Mouse (Mus musculus): ENCODE results near the gene Wwp2. TPM values are rescaled to one million over a fixed set of nuclear protein-coding genes. Genes with fewer than 3 reads are reported as not detected.
"Not testable (repeated sequence)": the region's sequence is repeated elsewhere in the genome, so short reads cannot be mapped to it uniquely, and the experiment has no call there.

The Wwp2 gene
- polyA plus RNA-seq, 1 experiment from 2014 or later: 25.2 TPM

- no peaks in the 10 kb centered on the region for H3K27me3 ChIP-seq (ENCODE audit: control insufficient read depth, insufficient read depth, low read length)
- H3K4me3 ChIP-seq (ENCODE audit: low read depth, low read length): no peak overlapping the region
- H3K36me3 ChIP-seq (ENCODE audit: control insufficient read depth, insufficient read depth, low read length): no peaks in the 10 kb centered on the region
- TF ChIP-seq EP300 (optimal IDR thresholded peaks at IDR 0.05) (no peak), CTCF (IDR thresholded peaks at IDR 0.05; ENCODE audit: low read depth) (no peak)
- no peaks in the 10 kb centered on the region for H3K9me3 ChIP-seq (ENCODE audit: control insufficient read depth, low read length)
- DNase-seq (ENCODE audit: low spot score) (no peak), ATAC-seq (ENCODE audit: low FRiP score, low TSS enrichment) (no peak)
- H3K4me1 ChIP-seq (replicated peaks; ENCODE audit: control insufficient read depth, insufficient read depth): no peaks in the 10 kb centered on the region
- no peak overlapping the region for H3K27ac ChIP-seq (replicated peaks)
- H3K9ac ChIP-seq (ENCODE audit: low read length): no peak overlapping the region
- WGBS: 83% methylated on average over 4 of the region's 4 CpGs
- no peak overlapping the region for H3K4me2 ChIP-seq (replicated peaks; ENCODE audit: low read depth)
Measured at GRCm38 (mm10) chr8:107473369-107473768, 37.2 kb downstream of the Wwp2 start.

GRCm38 (mm10) chr8:107475613-107476012, 39.4 kb downstream of the Wwp2 start:
- DNase-seq (ENCODE audit: low spot score): no peak
- no peak for TF ChIP-seq EP300 (optimal IDR thresholded peaks at IDR 0.05)
- TF ChIP-seq CTCF (IDR thresholded peaks at IDR 0.05; ENCODE audit: low read depth): no peak
- 77% methylated on average over 3 of the region's 3 CpGs for WGBS

GRCm38 (mm10) chr8:107476786-107477185, 40.6 kb downstream of the Wwp2 start:
- not testable (repeated sequence) for H3K27ac ChIP-seq (replicated peaks); H3K36me3 ChIP-seq (ENCODE audit: control insufficient read depth, insufficient read depth, low read length); H3K9me3 ChIP-seq (ENCODE audit: control insufficient read depth, low read length); H3K4me2 ChIP-seq (replicated peaks; ENCODE audit: low read depth); H3K4me1 ChIP-seq (replicated peaks; ENCODE audit: control insufficient read depth, insufficient read depth); H3K27me3 ChIP-seq (ENCODE audit: control insufficient read depth, insufficient read depth, low read length); H3K4me3 ChIP-seq (ENCODE audit: low read depth, low read length); ATAC-seq (ENCODE audit: low FRiP score, low TSS enrichment); DNase-seq (ENCODE audit: low spot score); H3K9ac ChIP-seq (ENCODE audit: low read length)
- 92% methylated on average over 7 of the region's 7 CpGs for WGBS

More at GRCm38 (mm10) chr8:107475613-107476012, 39.4 kb downstream of the Wwp2 start:
- no peak overlapping the region for H3K4me2 ChIP-seq (replicated peaks; ENCODE audit: low read depth)
- H3K27ac ChIP-seq (replicated peaks): no peak overlapping the region
- no peaks in the 10 kb centered on the region for H3K4me1 ChIP-seq (replicated peaks; ENCODE audit: control insufficient read depth, insufficient read depth)
- H3K9me3 ChIP-seq (ENCODE audit: control insufficient read depth, low read length): no peaks in the 10 kb centered on the region
- H3K27me3 ChIP-seq (ENCODE audit: control insufficient read depth, insufficient read depth, low read length): no peaks in the 10 kb centered on the region
- no peak for ATAC-seq (ENCODE audit: low FRiP score, low TSS enrichment)
- no peaks in the 10 kb centered on the region for H3K36me3 ChIP-seq (ENCODE audit: control insufficient read depth, insufficient read depth, low read length)
- H3K4me3 ChIP-seq (ENCODE audit: low read depth, low read length): no peak overlapping the region
- H3K9ac ChIP-seq (ENCODE audit: low read length): no peak overlapping the region

DNA sequence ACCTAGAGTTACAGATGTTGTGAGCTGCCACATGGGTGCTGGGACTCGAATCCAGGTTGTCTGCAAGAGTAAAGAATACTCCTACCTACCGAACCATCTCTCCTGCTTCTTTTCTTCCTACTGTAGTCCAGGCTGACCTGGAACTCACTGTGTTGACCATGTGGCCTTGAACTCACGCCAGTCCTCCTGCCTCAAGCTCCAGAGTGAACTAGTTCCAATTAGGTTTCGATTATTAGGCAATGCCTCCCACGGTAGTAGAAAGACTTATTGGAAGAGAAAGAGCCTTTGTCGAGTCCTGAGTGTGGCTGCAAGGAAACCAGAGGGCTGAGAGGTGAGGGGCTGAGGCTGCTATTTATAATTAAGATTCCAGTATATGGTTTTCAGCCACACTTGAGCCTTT, 42.6 kb downstream of the Wwp2 start:
- DNase-seq (ENCODE audit: low spot score): no peak
- Histone ChIP-seq H3K4me3 (ENCODE audit: low read depth, low read length) (no peak overlapping the region), H3K9me3 (ENCODE audit: control insufficient read depth, low read length) (no peaks in the 10 kb centered on the region), H3K4me2 (replicated peaks; ENCODE audit: low read depth) (no peak overlapping the region), H3K4me1 (replicated peaks; ENCODE audit: control insufficient read depth, insufficient read depth) (no peaks in the 10 kb centered on the region), H3K9ac (ENCODE audit: low read length) (no peak overlapping the region), H3K36me3 (ENCODE audit: control insufficient read depth, insufficient read depth, low read length) (no peaks in the 10 kb centered on the region), H3K27ac (replicated peaks) (no peak overlapping the region), H3K27me3 (ENCODE audit: control insufficient read depth, insufficient read depth, low read length) (no peaks in the 10 kb centered on the region)
- TF ChIP-seq CTCF (IDR thresholded peaks at IDR 0.05; ENCODE audit: low read depth): no peak
- no peak for TF ChIP-seq EP300 (optimal IDR thresholded peaks at IDR 0.05)
- WGBS: 82% methylated on average over 6 of the region's 6 CpGs
- ATAC-seq (ENCODE audit: low FRiP score, low TSS enrichment): no peak

DNA sequence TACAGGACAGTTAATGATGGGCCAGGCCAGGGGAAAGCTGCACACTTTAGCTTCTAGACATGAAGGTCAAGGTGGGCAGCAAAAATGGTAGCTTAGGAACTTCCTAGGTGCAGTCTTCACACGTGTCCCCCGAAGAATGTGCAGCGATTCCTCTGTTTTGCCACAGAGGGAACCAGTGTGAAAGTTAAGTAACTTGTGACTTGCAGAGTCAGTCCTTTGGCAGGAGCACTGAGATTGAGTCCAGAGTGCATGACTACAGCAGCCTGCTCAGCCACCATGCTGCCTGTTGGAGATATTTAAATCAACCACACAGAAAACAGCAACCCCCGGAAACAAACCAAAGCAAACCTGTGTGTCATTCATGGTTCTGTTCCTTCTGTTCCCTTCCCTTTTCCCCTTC, 44.3 kb downstream of the Wwp2 start:
- H3K27ac ChIP-seq (replicated peaks): no peak overlapping the region
- 91% methylated on average over 4 of the region's 4 CpGs for WGBS
- no peak overlapping the region for H3K9ac ChIP-seq (ENCODE audit: low read length)
- no peaks in the 10 kb centered on the region; the same call in 1 of the 2 replicates for H3K36me3 ChIP-seq (ENCODE audit: control insufficient read depth, insufficient read depth, low read length)
- no peaks in the 10 kb centered on the region for H3K9me3 ChIP-seq (ENCODE audit: control insufficient read depth, low read length)
- H3K4me1 ChIP-seq (replicated peaks; ENCODE audit: control insufficient read depth, insufficient read depth): no peaks in the 10 kb centered on the region
- no peaks in the 10 kb centered on the region for H3K27me3 ChIP-seq (ENCODE audit: control insufficient read depth, insufficient read depth, low read length)
- H3K4me3 ChIP-seq (ENCODE audit: low read depth, low read length): no peak overlapping the region
- DNase-seq (ENCODE audit: low spot score) (no peak), ATAC-seq (ENCODE audit: low FRiP score, low TSS enrichment) (no peak)
- no peak overlapping the region for H3K4me2 ChIP-seq (replicated peaks; ENCODE audit: low read depth)
- TF ChIP-seq EP300 (optimal IDR thresholded peaks at IDR 0.05) (no peak), CTCF (IDR thresholded peaks at IDR 0.05; ENCODE audit: low read depth) (no peak)

DNA sequence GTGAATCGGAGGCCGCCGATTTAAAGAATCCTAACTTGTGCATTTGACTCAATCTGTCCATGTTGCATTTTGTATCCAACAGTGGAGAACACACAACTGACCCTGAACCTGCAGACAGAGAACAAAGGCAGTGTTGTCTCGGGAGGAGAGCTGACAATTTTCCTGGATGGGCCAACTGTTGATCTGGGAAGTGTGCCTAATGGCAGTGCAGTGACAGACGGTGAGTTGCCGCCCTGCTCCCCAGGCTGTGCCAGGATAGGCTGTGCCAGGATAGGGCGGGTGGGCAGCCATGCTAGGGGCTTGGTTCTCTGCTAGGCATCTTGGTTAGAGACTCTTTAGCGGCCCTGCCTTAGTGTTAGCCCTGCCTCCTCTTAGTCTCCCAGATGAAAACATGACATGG, 47.1 kb downstream of the Wwp2 start:
- Histone ChIP-seq H3K4me3 (ENCODE audit: low read depth, low read length) (no peak overlapping the region), H3K27me3 (ENCODE audit: control insufficient read depth, insufficient read depth, low read length) (no peaks in the 10 kb centered on the region), H3K9me3 (ENCODE audit: control insufficient read depth, low read length) (no peaks in the 10 kb centered on the region), H3K4me2 (replicated peaks; ENCODE audit: low read depth) (no peak overlapping the region), H3K4me1 (replicated peaks; ENCODE audit: control insufficient read depth, insufficient read depth) (no peaks in the 10 kb centered on the region), H3K9ac (ENCODE audit: low read length) (no peak overlapping the region; the same call in 1 of the 2 replicates), H3K36me3 (ENCODE audit: control insufficient read depth, insufficient read depth, low read length) (no peaks in the 10 kb centered on the region; the same call in 1 of the 2 replicates), H3K27ac (replicated peaks) (no peak overlapping the region)
- ATAC-seq (ENCODE audit: low FRiP score, low TSS enrichment) (no peak), DNase-seq (ENCODE audit: low spot score) (no peak)
- no peak for TF ChIP-seq EP300 (optimal IDR thresholded peaks at IDR 0.05)
- TF ChIP-seq CTCF (IDR thresholded peaks at IDR 0.05; ENCODE audit: low read depth): no peak
- WGBS: 79% methylated on average over 8 of the region's 8 CpGs

All from stomach, postnatal 0 days (tissue).